Mouse (Mus musculus) limb, embryonic 14.5 days (tissue): ENCODE data around the gene Fam83b. TPM values are rescaled to one million over a fixed set of nuclear protein-coding genes. Genes with fewer than 3 reads are reported as not detected.

Experiments used
- ATAC-seq: fragments of 200-750 bp; cut with Nextera tagmentation; 2 replicates; pipeline ENCODE4 v1.8.0; 2017; ENCODE audit warnings: low read depth, moderate number of reproducible peaks, moderate TSS enrichment; ENCODE audit not compliant: low FRiP score
- DNase-seq: peaks from one replicate; pipeline ENCODE4 v3.0.0-alpha.2; 2015; ENCODE audit warnings: low spot score
- H3K27ac ChIP-seq: fragments of 300-500 bp; sonication (generic); replicated peaks from 2 replicates; pipeline ENCODE4 v1.5.1; 2014; ENCODE audit warnings: low read depth, mild to moderate bottlenecking, low read length, moderate library complexity, mixed read lengths
- H3K27me3 ChIP-seq: fragments of 300-500 bp; sonication (generic); 2 replicates; pipeline ENCODE4 v1.6.1; 2014; ENCODE audit warnings: low read length, mixed read lengths; ENCODE audit not compliant: control insufficient read depth, insufficient read depth
- H3K36me3 ChIP-seq: fragments of 300-500 bp; sonication (generic); 2 replicates; pipeline ENCODE4 v1.6.1; 2014; ENCODE audit warnings: mild to moderate bottlenecking, low read length, moderate library complexity, mixed read lengths; ENCODE audit not compliant: control insufficient read depth, insufficient read depth
- H3K4me1 ChIP-seq: fragments of 300-500 bp; sonication (generic); 2 replicates; pipeline ENCODE4 v1.6.1; 2014; ENCODE audit warnings: antibody characterized with exemption, low read length, mixed read lengths; ENCODE audit not compliant: control insufficient read depth, insufficient read depth
- H3K4me2 ChIP-seq: fragments of 300-500 bp; sonication (generic); replicated peaks from 2 replicates; pipeline ENCODE4 v1.6.1; 2014; ENCODE audit warnings: low read depth, mild to moderate bottlenecking, low read length, moderate library complexity; ENCODE audit not compliant: severe bottlenecking
- H3K4me3 ChIP-seq: fragments of 300-500 bp; sonication (generic); replicated peaks from 2 replicates; pipeline ENCODE4 v1.5.1; 2014; ENCODE audit warnings: low read length
- H3K9ac ChIP-seq: fragments of 300-500 bp; sonication (generic); 2 replicates; pipeline ENCODE4 v1.6.1; 2014; ENCODE audit warnings: mild to moderate bottlenecking, low read depth, low read length, moderate library complexity; ENCODE audit not compliant: severe bottlenecking
- H3K9me3 ChIP-seq: fragments of 300-500 bp; sonication (generic); 2 replicates; pipeline ENCODE4 v1.6.1; 2016; ENCODE audit warnings: low read length; ENCODE audit not compliant: control insufficient read depth
- POLR2A ChIP-seq: fragments of 200-500 bp; IDR thresholded peaks from 2 replicates; pipeline ENCODE4 v1.8.0; 2012; ENCODE audit warnings: inconsistent platforms, mild to moderate bottlenecking, moderate library complexity, borderline replicate concordance; ENCODE audit not compliant: insufficient read depth, insufficient read length; ENCODE audit errors: extremely low read depth
- WGBS: fragments of 180-500 bp; shearing (Covaris S2); extraction: QIAGEN DNeasy Blood & Tissue Kit; methylation state at CpG from one replicate; pipeline ENCODE4 v1.1.7; 2014; 5-methylcytosine and 5-hydroxymethylcytosine counted together
- polyA plus RNA-seq, 2 experiments: library from polyadenylated mRNA; depleted of rRNA in 1 of 2; stranded (reverse) in 1 of 2; unstranded in 1 of 2; fragments of >200 nt; fragmentation: Nextera tagmentation in 1 of 2; extraction: Ambion mirVana in 1 of 2; gene quantifications; 2 replicates each; pipeline versions ENCODE4 v1.2.1 to v1.2.3; 2012 to 2014

The Fam83b gene
- polyA plus RNA-seq, 2 experiments, result 2.0 to 8.6 TPM

DNA sequence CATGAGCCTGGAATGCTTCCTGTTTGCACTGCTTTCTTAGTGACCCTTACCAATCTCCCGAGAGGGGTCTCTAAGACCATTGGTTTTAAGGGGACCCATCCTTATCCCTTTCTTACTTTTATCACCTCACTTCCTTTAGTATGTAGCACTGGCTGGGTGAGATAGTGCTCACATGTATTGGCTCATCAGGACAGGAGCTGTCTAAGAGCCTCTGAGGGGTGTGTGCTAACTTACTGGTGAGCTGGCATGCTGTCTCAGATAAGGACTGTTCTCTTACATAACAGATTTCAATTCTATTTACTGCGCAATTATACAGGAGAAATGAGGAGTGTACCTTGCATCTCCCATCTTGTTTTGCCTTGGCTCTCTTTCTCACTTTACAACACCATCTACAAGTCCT, 7.7 kb downstream of the Fam83b start:
- TF ChIP-seq POLR2A, result no peak
- H3K36me3 ChIP-seq, result no peaks in the 10 kb centered on the region
- no peaks in the 10 kb centered on the region for H3K27me3 ChIP-seq
- H3K9ac ChIP-seq, result no peak overlapping the region
- DNase-seq (no peak), ATAC-seq (no peak)
- H3K4me3 ChIP-seq, result no peak overlapping the region
- no peaks in the 10 kb centered on the region for H3K4me1 ChIP-seq
- 90% methylated on average over 2 of the region's 2 CpGs for WGBS
- no peak overlapping the region for H3K27ac ChIP-seq
- no peaks in the 10 kb centered on the region for H3K9me3 ChIP-seq
- no peak overlapping the region for H3K4me2 ChIP-seq

DNA sequence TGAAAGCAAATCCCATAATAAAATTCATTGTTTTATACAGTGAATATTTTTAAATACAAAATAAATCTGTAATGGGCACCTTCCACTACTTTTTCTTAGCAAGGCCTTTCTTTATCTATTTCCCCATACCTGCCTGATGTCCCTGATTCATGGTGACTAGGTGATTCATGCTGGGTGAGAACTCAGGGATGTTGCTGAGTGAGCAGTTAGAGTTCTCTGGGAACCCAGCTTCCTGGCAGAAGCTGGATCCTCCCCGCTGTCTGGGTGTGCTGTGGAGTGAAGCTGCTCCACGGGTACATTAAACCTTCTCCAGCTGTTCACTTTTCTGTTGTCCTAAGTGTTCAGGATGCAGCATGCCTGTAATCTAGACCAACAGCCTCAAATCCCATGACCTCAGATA, 13.2 kb downstream of the Fam83b start:
- Histone ChIP-seq H3K4me3 (no peak overlapping the region), H3K27ac (no peak overlapping the region), H3K36me3 (no peaks in the 10 kb centered on the region), H3K27me3 (no peaks in the 10 kb centered on the region), H3K4me2 (no peak overlapping the region), H3K9ac (no peak overlapping the region), H3K9me3 (no peaks in the 10 kb centered on the region), H3K4me1 (no peaks in the 10 kb centered on the region)
- no peak for TF ChIP-seq POLR2A
- 61% methylated on average over 2 of the region's 2 CpGs for WGBS
- DNase-seq (no peak), ATAC-seq (no peak)

DNA sequence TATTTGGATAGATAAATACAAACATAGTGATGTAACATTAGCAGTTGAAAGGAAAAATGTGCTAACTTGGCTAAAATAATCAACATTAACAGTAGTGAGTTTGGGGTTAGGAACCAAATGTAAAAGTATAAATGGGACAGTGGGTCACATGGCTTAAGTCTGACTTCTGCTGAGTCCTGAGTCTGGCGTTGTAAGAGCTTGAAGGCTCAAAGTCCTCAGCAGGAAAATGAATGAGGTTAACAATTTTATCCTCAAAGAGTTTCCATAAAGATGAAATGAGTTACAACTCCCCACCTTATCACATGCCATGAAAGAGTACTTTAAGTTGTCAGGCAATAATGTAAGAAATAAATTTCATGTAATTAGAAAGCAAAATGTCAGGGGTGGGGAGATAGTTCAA, 13.8 kb downstream of the Fam83b start:
- no peak overlapping the region for H3K4me3 ChIP-seq
- no peaks in the 10 kb centered on the region for H3K36me3 ChIP-seq
- DNase-seq, result no peak
- ATAC-seq, result no peak
- no peaks in the 10 kb centered on the region for H3K4me1 ChIP-seq
- H3K27ac ChIP-seq, result no peak overlapping the region
- H3K4me2 ChIP-seq, result no peak overlapping the region
- TF ChIP-seq POLR2A, result no peak
- no peak overlapping the region for H3K9ac ChIP-seq
- no peaks in the 10 kb centered on the region for H3K9me3 ChIP-seq
- no peaks in the 10 kb centered on the region for H3K27me3 ChIP-seq
- WGBS, result 36% methylated on average over 1 of the region's 1 CpGs

DNA sequence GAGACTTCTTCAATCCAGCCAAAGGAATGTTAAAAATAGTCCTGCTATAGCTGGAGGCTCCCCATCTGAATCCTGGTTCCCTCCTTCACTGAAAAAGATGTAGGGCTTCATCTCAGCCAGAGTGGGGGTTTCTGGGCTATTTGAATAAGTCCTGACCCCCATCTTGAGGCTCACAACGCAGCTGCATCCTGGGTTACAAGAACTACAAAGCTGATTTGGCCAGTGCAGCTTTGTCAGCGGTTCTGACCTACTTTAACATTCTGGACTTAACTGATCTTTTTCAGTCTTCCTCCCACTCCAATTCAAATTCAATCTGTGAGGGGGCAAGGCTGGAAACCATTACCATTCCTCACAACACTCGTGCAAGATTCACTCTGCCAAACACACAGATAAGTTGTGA, 20.2 kb downstream of the Fam83b start:
- no peaks in the 10 kb centered on the region for H3K27me3 ChIP-seq
- no peak for TF ChIP-seq POLR2A
- H3K9me3 ChIP-seq, result no peaks in the 10 kb centered on the region
- DNase-seq (no peak), ATAC-seq (no peak)
- no peaks in the 10 kb centered on the region for H3K4me1 ChIP-seq
- WGBS, result 49% methylated on average over 3 of the region's 3 CpGs
- no peak overlapping the region for H3K9ac ChIP-seq
- no peak overlapping the region for H3K27ac ChIP-seq
- no peak overlapping the region for H3K4me3 ChIP-seq
- H3K4me2 ChIP-seq, result no peak overlapping the region
- H3K36me3 ChIP-seq, result no peaks in the 10 kb centered on the region

DNA sequence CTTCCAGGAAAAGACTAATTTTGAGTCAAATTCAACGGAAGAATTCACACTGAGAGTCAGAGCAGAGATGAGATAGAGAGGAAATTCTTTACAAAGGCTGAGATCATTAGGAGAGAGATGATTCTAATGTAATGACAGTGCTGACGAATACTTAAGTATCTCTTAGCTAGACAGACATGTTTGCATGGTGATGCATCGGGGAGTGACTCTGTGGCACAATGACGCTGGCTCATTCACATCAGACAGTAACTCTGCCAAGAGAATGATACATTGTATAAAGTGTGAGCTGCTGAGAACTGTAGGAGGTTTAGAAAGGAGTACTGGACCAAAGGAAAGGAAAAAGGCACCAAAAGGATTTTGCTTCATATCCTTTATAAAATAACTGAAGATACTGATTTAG, 26.2 kb downstream of the Fam83b start:
- H3K27ac ChIP-seq, result no peak overlapping the region
- DNase-seq, result no peak
- H3K4me1 ChIP-seq, result no peaks in the 10 kb centered on the region
- no peak overlapping the region for H3K9ac ChIP-seq
- ATAC-seq, result no peak
- no peak for TF ChIP-seq POLR2A
- WGBS, result 84% methylated on average over 4 of the region's 4 CpGs
- H3K36me3 ChIP-seq, result no peaks in the 10 kb centered on the region
- no peak overlapping the region for H3K4me2 ChIP-seq
- no peak overlapping the region for H3K4me3 ChIP-seq
- H3K9me3 ChIP-seq, result no peaks in the 10 kb centered on the region
- H3K27me3 ChIP-seq, result no peaks in the 10 kb centered on the region
